Mouse (Mus musculus) erythroid progenitor cell, adult 5-6 weeks (primary cell): Measurements from ENCODE around the gene Rac2. TPM values are rescaled to one million over a fixed set of nuclear protein-coding genes. Genes with fewer than 3 reads are reported as not detected.

Experiments
- ATAC-seq: replicated peaks from 2 replicates; pipeline ENCODE4 v1.8.0; 2016; ENCODE audit warnings: moderate number of reproducible peaks, mild to moderate bottlenecking, moderate TSS enrichment, inconsistent platforms; ENCODE audit not compliant: poor library complexity, low FRiP score, severe bottlenecking
- total RNA-seq, 2 experiments: library from RNA; stranded (forward) in 1 of 2; stranded (reverse) in 1 of 2; fragments of 150-400 nt in 1 of 2; fragments of 186-747, 209-891 nt in 1 of 2; gene quantifications; 2 replicates each; pipeline versions ENCODE4 v1.2.3 to v1.2.4; 2015 to 2017; ENCODE audit warnings: low replicate concordance in 2 of 2

The Rac2 gene
- total RNA-seq, 2 experiments from 2014 or later: 79.4 to 259 TPM

- ATAC-seq: no peak
Measured at GRCm38 (mm10) chr15:78549189-78549734, 23.3 kb downstream of the Rac2 start.

GRCm38 (mm10) chr15:78548711-78549110, 23.9 kb downstream of the Rac2 start:
- no peak for ATAC-seq

- no peak for ATAC-seq
Measured at GRCm38 (mm10) chr15:78548336-78548665, 24.3 kb downstream of the Rac2 start.

- no peak for ATAC-seq
Measured at GRCm38 (mm10) chr15:78547415-78548335, 24.9 kb downstream of the Rac2 start.

- no peak for ATAC-seq
Measured at GRCm38 (mm10) chr15:78546060-78546459, 26.5 kb downstream of the Rac2 start.

- no peak for ATAC-seq
Measured at GRCm38 (mm10) chr15:78544561-78545001, 28.0 kb downstream of the Rac2 start, which contains the start of gene Sstr3. Gene Sstr3, minus strand, starts transcription at chr15:78544685.

GRCm38 (mm10) chr15:78544041-78544440, 28.5 kb downstream of the Rac2 start:
- no peak for ATAC-seq

GRCm38 (mm10) chr15:78542767-78543303, 29.7 kb downstream of the Rac2 start:
- ATAC-seq: no peak

- ATAC-seq: no peak
Measured at GRCm38 (mm10) chr15:78542098-78542766, 30.4 kb downstream of the Rac2 start.

- no peak for ATAC-seq
Measured at GRCm38 (mm10) chr15:78541606-78542005, 31.0 kb downstream of the Rac2 start.

GRCm38 (mm10) chr15:78541036-78541435, 31.5 kb downstream of the Rac2 start:
- ATAC-seq: no peak

- ATAC-seq: no peak
Measured at GRCm38 (mm10) chr15:78535723-78536421, 36.7 kb downstream of the Rac2 start.

- no peak for ATAC-seq
Measured at GRCm38 (mm10) chr15:78533346-78533835, 39.2 kb downstream of the Rac2 start.

- no peak for ATAC-seq
Measured at GRCm38 (mm10) chr15:78532566-78533345, 39.8 kb downstream of the Rac2 start.

- ATAC-seq: peak; percentile 43
Measured at GRCm38 (mm10) chr15:78531901-78532469, 40.6 kb downstream of the Rac2 start.

GRCm38 (mm10) chr15:78531451-78531720, 41.2 kb downstream of the Rac2 start:
- no peak for ATAC-seq

- no peak for ATAC-seq
Measured at GRCm38 (mm10) chr15:78530671-78531450, 41.7 kb downstream of the Rac2 start, which contains the start of gene C1qtnf6. Gene C1qtnf6, minus strand, starts transcription at chr15:78531416.

- ATAC-seq: no peak
Measured at GRCm38 (mm10) chr15:78530141-78530540, 42.4 kb downstream of the Rac2 start.
